Mouse (Mus musculus): ENCODE measurements around the gene Atad3a. TPM values are rescaled to one million over a fixed set of nuclear protein-coding genes. Genes with fewer than 3 reads are reported as not detected.

Atad3a gene
- total and polyA plus RNA-seq, 2 experiments from 2014 or later, result 68.6 to 79.2 TPM

DNA sequence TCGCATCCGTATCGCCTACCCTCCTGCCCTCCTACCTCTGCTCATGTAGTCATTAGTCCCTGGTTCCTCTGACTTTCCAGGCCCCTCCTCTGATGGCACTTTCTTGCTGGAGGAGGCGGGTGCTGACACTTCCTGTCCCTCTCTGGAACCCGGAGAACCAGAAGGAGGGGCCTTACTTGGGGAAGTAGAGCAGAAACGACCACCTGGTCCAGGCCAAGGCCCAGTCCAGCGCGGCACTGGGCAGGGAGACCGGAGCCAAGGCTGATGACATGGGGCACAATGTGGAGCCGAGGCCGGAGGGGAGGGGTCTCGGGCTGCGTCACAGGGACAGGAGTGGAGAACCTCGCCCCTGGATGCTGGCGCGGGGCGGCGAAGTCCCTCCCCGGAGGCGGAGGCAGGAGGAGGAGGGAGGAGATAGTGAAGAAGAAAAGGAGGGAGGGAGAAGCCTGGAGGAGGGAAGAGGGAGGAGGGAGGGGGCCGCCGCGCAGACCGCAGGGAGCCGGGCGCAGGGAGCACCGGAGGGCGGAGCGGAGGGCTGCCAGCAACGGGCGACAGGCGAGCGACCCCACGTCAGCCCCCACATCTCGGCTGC, 26.4 kb downstream of the Atad3a start, which contains the start of gene Tmem240:
TSS of gene Tmem240 (plus strand) at position 451 of the 592 bp plus-strand sequence.
- peaks cover 17% of the 10 kb centered on the region; the same call in 1 of the 2 replicates for H3K4me1 ChIP-seq (ENCODE audit: insufficient read depth)
- peaks cover 27% of the 10 kb centered on the region for H3K36me3 ChIP-seq (ENCODE audit: insufficient read depth)
- TF ChIP-seq CTCF (IDR thresholded peaks at IDR 0.05; ENCODE audit: low read depth), result no peak
- 6% methylated on average over 23 of the region's 35 CpGs for WGBS
- H3K9ac ChIP-seq, result peak within 1 kb of the TSS; percentile 98
- no peaks in the 10 kb centered on the region for H3K27me3 ChIP-seq (ENCODE audit: insufficient read depth, low read length)
- peak within 1 kb of the TSS; percentile 67 for H3K4me2 ChIP-seq (ENCODE audit: low read depth)
- peak; percentile 93 for ATAC-seq
- DNase-seq, result peak; percentile 92
- peak within 1 kb of the TSS; percentile 96 for H3K4me3 ChIP-seq (ENCODE audit: low read depth, low read length)
- H3K9me3 ChIP-seq (ENCODE audit: low read length), result no peaks in the 10 kb centered on the region
- H3K27ac ChIP-seq (ENCODE audit: low read depth, low read length), result peak within 1 kb of the TSS; percentile 95

DNA sequence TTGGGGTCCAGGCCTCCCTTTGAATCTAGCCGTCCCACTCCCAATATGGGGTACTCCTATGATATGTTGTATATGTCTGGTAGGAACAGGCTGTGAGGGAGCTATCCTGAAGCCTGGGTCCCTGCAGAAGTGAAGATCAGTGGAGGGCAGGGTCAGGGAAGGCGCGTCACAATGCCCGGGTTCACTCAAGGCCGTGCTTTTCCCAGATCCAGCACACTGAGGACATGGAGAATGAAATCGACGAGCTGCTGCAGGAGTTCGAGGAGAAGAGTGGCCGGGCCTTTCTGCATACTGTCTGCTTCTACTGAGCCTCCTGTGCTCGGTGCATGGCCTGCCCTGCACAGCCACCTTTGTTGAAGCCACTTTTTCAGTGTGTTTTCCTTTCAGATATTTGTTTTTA, 27.6 kb downstream of the Atad3a start:
- DNase-seq (no peak), ATAC-seq (no peak)
- WGBS, result 88% methylated on average over 10 of the region's 10 CpGs
- peaks cover 25% of the 10 kb centered on the region for H3K36me3 ChIP-seq (ENCODE audit: insufficient read depth)
- no peaks in the 10 kb centered on the region for H3K27me3 ChIP-seq (ENCODE audit: insufficient read depth, low read length)
- no peaks in the 10 kb centered on the region for H3K9me3 ChIP-seq (ENCODE audit: low read length)
- H3K4me2 ChIP-seq (ENCODE audit: low read depth), result no peak overlapping the region
- peaks cover 17% of the 10 kb centered on the region; the same call in 1 of the 2 replicates for H3K4me1 ChIP-seq (ENCODE audit: insufficient read depth)
- no peak for TF ChIP-seq CTCF (IDR thresholded peaks at IDR 0.05; ENCODE audit: low read depth)
- no peak overlapping the region for H3K9ac ChIP-seq
- no peak overlapping the region for H3K27ac ChIP-seq (ENCODE audit: low read depth, low read length)
- no peak overlapping the region for H3K4me3 ChIP-seq (ENCODE audit: low read depth, low read length)

DNA sequence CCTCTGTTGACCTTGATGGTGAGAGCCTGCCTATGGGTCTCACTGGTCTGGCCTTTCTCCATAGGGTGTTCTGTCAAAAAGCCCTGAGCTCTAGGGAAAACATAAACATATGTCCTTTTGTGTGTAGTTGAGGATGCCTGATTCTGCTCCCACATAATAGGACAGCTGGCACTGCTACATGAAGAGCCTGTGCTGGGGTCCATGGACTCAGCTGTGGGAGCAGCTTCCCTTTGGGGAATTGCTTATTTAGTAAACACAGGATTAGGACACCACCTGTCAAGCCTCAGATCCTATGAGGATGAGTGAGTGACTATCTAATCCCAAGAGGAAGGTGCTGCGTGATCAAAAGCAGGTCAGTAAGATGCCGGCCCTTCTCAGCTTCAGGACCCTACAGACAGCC, 32.9 kb downstream of the Atad3a start:
- H3K4me1 ChIP-seq (ENCODE audit: insufficient read depth), result no peaks in the 10 kb centered on the region
- H3K4me3 ChIP-seq (ENCODE audit: low read depth, low read length), result no peak overlapping the region
- 67% methylated on average over 2 of the region's 2 CpGs for WGBS
- no peak overlapping the region for H3K27ac ChIP-seq (ENCODE audit: low read depth, low read length)
- no peak for ATAC-seq
- no peak overlapping the region for H3K4me2 ChIP-seq (ENCODE audit: low read depth)
- no peaks in the 10 kb centered on the region for H3K27me3 ChIP-seq (ENCODE audit: insufficient read depth, low read length)
- no peak for TF ChIP-seq CTCF (IDR thresholded peaks at IDR 0.05; ENCODE audit: low read depth)
- H3K9me3 ChIP-seq (ENCODE audit: low read length), result no peaks in the 10 kb centered on the region
- H3K9ac ChIP-seq, result no peak overlapping the region
- peaks cover 7% of the 10 kb centered on the region; the same call in 1 of the 2 replicates for H3K36me3 ChIP-seq (ENCODE audit: insufficient read depth)
- no peak for DNase-seq

DNA sequence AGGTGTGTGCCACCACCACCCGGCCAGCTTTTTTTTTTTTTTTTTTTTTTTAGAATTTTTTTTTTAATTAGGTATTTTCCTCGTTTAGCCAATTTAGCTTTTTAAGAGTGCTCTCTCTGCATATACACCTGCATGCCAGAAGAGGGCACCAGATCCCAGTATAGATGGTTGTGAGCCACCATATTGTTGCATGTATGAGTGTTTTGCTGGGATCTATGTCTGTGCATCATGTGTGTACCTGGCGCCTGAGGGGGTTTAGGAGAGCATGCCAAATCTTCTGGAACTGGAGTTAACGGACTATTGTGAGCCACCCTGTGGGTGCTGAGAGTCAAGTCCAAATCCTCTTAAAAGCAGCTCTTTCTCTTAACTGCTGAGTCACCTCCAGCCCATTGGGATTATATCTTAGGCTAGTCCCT, 39.2 kb downstream of the Atad3a start:
- Histone ChIP-seq H3K4me3 (ENCODE audit: low read depth, low read length) (no peak overlapping the region), H3K9ac (no peak overlapping the region), H3K4me2 (ENCODE audit: low read depth) (no peak overlapping the region), H3K4me1 (ENCODE audit: insufficient read depth) (no peaks in the 10 kb centered on the region), H3K27me3 (ENCODE audit: insufficient read depth, low read length) (no peaks in the 10 kb centered on the region), H3K36me3 (ENCODE audit: insufficient read depth) (peaks cover 12% of the 10 kb centered on the region), H3K27ac (ENCODE audit: low read depth, low read length) (no peak overlapping the region), H3K9me3 (ENCODE audit: low read length) (no peaks in the 10 kb centered on the region)
- 32% methylated on average over 4 of the region's 4 CpGs for WGBS
- ATAC-seq (peak; percentile 50), DNase-seq (peak; percentile 46)
- peak; percentile 70 for TF ChIP-seq CTCF (IDR thresholded peaks at IDR 0.05; ENCODE audit: low read depth)

GRCm38 (mm10) chr4:155710521-155711252, 50.2 kb downstream of the Atad3a start:
- no peak for TF ChIP-seq CTCF (IDR thresholded peaks at IDR 0.05; ENCODE audit: low read depth)
- H3K9ac ChIP-seq, result no peak overlapping the region
- H3K4me3 ChIP-seq (ENCODE audit: low read depth, low read length), result no peak overlapping the region
- 36% methylated on average over 6 of the region's 6 CpGs for WGBS
- DNase-seq, result no peak
- no peaks in the 10 kb centered on the region for H3K9me3 ChIP-seq (ENCODE audit: low read length)
- 0 out of 2 replicates have a peak, but pooled peaks cover 5% of the 10 kb centered on the region for H3K4me1 ChIP-seq (ENCODE audit: insufficient read depth)
- H3K36me3 ChIP-seq (ENCODE audit: insufficient read depth), result peaks cover 4% of the 10 kb centered on the region
- H3K4me2 ChIP-seq (ENCODE audit: low read depth), result no peak overlapping the region
- ATAC-seq, result no peak
- H3K27ac ChIP-seq (ENCODE audit: low read depth, low read length), result 0 out of 2 replicates have a peak overlapping the region, but pooled peaks have one; percentile 1
- no peaks in the 10 kb centered on the region for H3K27me3 ChIP-seq (ENCODE audit: insufficient read depth, low read length)

- DNase-seq (no peak), ATAC-seq (no peak)
- no peak overlapping the region for H3K4me2 ChIP-seq (ENCODE audit: low read depth)
- no peak for TF ChIP-seq CTCF (IDR thresholded peaks at IDR 0.05; ENCODE audit: low read depth)
- no peaks in the 10 kb centered on the region for H3K36me3 ChIP-seq (ENCODE audit: insufficient read depth)
- no peaks in the 10 kb centered on the region for H3K27me3 ChIP-seq (ENCODE audit: insufficient read depth, low read length)
- H3K9me3 ChIP-seq (ENCODE audit: low read length), result no peaks in the 10 kb centered on the region
- H3K4me1 ChIP-seq (ENCODE audit: insufficient read depth), result 0 out of 2 replicates have a peak, but pooled peaks cover 5% of the 10 kb centered on the region
- H3K27ac ChIP-seq (ENCODE audit: low read depth, low read length), result no peak overlapping the region
- H3K9ac ChIP-seq, result no peak overlapping the region
- H3K4me3 ChIP-seq (ENCODE audit: low read depth, low read length), result no peak overlapping the region
Measured at GRCm38 (mm10) chr4:155708988-155709387, 51.9 kb downstream of the Atad3a start.

GRCm38 (mm10) chr4:155708582-155708981, 52.3 kb downstream of the Atad3a start:
- Histone ChIP-seq H3K4me3 (ENCODE audit: low read depth, low read length) (no peak overlapping the region), H3K36me3 (ENCODE audit: insufficient read depth) (no peaks in the 10 kb centered on the region), H3K4me1 (ENCODE audit: insufficient read depth) (0 out of 2 replicates have a peak, but pooled peaks cover 5% of the 10 kb centered on the region), H3K27ac (ENCODE audit: low read depth, low read length) (no peak overlapping the region), H3K9ac (no peak overlapping the region), H3K9me3 (ENCODE audit: low read length) (no peaks in the 10 kb centered on the region), H3K27me3 (ENCODE audit: insufficient read depth, low read length) (no peaks in the 10 kb centered on the region), H3K4me2 (ENCODE audit: low read depth) (no peak overlapping the region)
- WGBS, result 68% methylated on average over 2 of the region's 2 CpGs
- no peak for TF ChIP-seq CTCF (IDR thresholded peaks at IDR 0.05; ENCODE audit: low read depth)
- DNase-seq, result no peak
- ATAC-seq, result no peak

All from forebrain, postnatal 0 days (tissue).